Mouse (Mus musculus) adrenal gland, postnatal 10 days (tissue): ENCODE data around the gene Aox3. TPM values are rescaled to one million over a fixed set of nuclear protein-coding genes. Genes with fewer than 3 reads are reported as not detected.

Source experiments
- DNase-seq: peaks from one replicate; pipeline ENCODE4 v3.0.0; 2021; ENCODE audit warnings: mixed read lengths
- long read RNA-seq, 2 experiments: library from polyadenylated mRNA; stranded (forward); transcript quantifications; one replicate each; pipeline ENCODE4 v2.0.0; 2021
- total RNA-seq, 2 experiments: library from RNA; stranded (reverse); gene quantifications; 2 replicates each; pipeline ENCODE4 v1.2.3; 2021

Gene Aox3
- total RNA-seq, result 1 to 10 TPM; 5.5 to 9.2 TPM
- long read RNA-seq, experiment 1, full-length matches to known transcripts, result 1 of 4 reads
- long read RNA-seq, experiment 1, partial matches to known transcripts, result 3 of 4 reads
- long read RNA-seq, experiment 1, other reads (novel, unspliced or antisense), result 0 of 4 reads
- long read RNA-seq, experiment 2, result 0 reads

GRCm38 (mm10) chr1:58112880-58113279 lies at the start of gene Aox3:
Aox3 (plus strand) TSS chr1:58113130.
- peak; percentile 88 for DNase-seq

- no peak for DNase-seq
These were observed 47.8 kb upstream of the Aox3 start for GRCm38 (mm10) chr1:58065151-58065550.

GRCm38 (mm10) chr1:58065606-58066005 lies 47.3 kb upstream of the Aox3 start:
- peak; percentile 7 for DNase-seq

- no peak for DNase-seq
These were observed 43.7 kb upstream of the Aox3 start for GRCm38 (mm10) chr1:58069181-58069580.

- DNase-seq, result peak; percentile 8
These were observed 42.8 kb upstream of the Aox3 start for GRCm38 (mm10) chr1:58070091-58070490.

GRCm38 (mm10) chr1:58071006-58071405 lies 41.9 kb upstream of the Aox3 start:
- DNase-seq, result peak; percentile 21

GRCm38 (mm10) chr1:58071509-58071908 lies 41.4 kb upstream of the Aox3 start:
- no peak for DNase-seq

GRCm38 (mm10) chr1:58072416-58072815 lies 40.5 kb upstream of the Aox3 start:
- DNase-seq, result no peak

GRCm38 (mm10) chr1:58072991-58073730 lies 39.8 kb upstream of the Aox3 start:
- peak; percentile 8 for DNase-seq

- DNase-seq, result no peak
These were observed 38.7 kb upstream of the Aox3 start for GRCm38 (mm10) chr1:58074266-58074665.

- no peak for DNase-seq
These were observed 35.0 kb upstream of the Aox3 start for GRCm38 (mm10) chr1:58077882-58078281.

- DNase-seq, result no peak
These were observed 34.5 kb upstream of the Aox3 start for GRCm38 (mm10) chr1:58078390-58078789.

- DNase-seq, result no peak
These were observed 33.2 kb upstream of the Aox3 start for GRCm38 (mm10) chr1:58079689-58080088.

- DNase-seq, result no peak
These were observed 32.5 kb upstream of the Aox3 start for GRCm38 (mm10) chr1:58080446-58080845.

GRCm38 (mm10) chr1:58081356-58081755 lies 31.6 kb upstream of the Aox3 start:
- no peak for DNase-seq

GRCm38 (mm10) chr1:58089316-58089715 lies 23.6 kb upstream of the Aox3 start:
- DNase-seq, result peak; percentile 42

- DNase-seq, result no peak
These were observed 22.7 kb upstream of the Aox3 start for GRCm38 (mm10) chr1:58090191-58090590.

- DNase-seq, result no peak
These were observed 21.7 kb upstream of the Aox3 start for GRCm38 (mm10) chr1:58091213-58091612.

GRCm38 (mm10) chr1:58091992-58092560 lies 20.9 kb upstream of the Aox3 start:
- no peak for DNase-seq

- DNase-seq, result no peak
These were observed 15.6 kb upstream of the Aox3 start for GRCm38 (mm10) chr1:58097338-58097737.

- DNase-seq, result no peak
These were observed 13.8 kb upstream of the Aox3 start for GRCm38 (mm10) chr1:58099119-58099518.

- DNase-seq, result peak; percentile 51
These were observed 11.3 kb upstream of the Aox3 start for GRCm38 (mm10) chr1:58101531-58102146.

- DNase-seq, result no peak
These were observed 10.4 kb upstream of the Aox3 start for GRCm38 (mm10) chr1:58102494-58102893.
